Mouse (Mus musculus): Measurements from ENCODE around the gene Fbn1. TPM values are rescaled to one million over a fixed set of nuclear protein-coding genes. Genes with fewer than 3 reads are reported as not detected.

Fbn1 gene
- polyA plus RNA-seq, 1 experiment from 2014 or later: 14.8 TPM

DNA sequence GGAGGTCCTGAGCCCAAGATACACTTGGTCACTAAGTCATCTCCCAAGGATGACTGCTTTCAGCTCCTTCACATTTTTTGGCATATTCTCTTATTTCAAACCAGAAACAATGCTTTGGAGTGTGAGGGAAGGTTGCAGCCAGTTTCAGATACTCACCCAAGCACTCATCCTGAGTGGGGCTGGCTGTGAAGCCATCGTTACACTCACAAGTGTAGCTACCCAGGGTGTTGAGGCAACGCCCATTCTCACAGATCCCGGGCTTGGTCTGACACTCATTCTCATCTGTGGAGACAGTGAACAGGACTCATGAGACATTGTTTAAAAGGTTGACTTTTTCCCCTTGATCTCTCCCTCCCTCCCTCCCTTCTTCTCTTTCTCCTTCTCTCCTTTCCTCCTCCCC, 192.6 kb downstream of the Fbn1 start:
- H3K36me3 ChIP-seq: peaks cover 15% of the 10 kb centered on the region
- no peak overlapping the region for H3K4me2 ChIP-seq (replicated peaks)
- no peak overlapping the region for H3K9ac ChIP-seq
- no peak for ATAC-seq (ENCODE audit: low FRiP score)
- 94% methylated on average over 3 of the region's 3 CpGs for WGBS
- no peak overlapping the region for H3K4me3 ChIP-seq
- H3K4me1 ChIP-seq: no peaks in the 10 kb centered on the region
- H3K9me3 ChIP-seq (replicated peaks): no peaks in the 10 kb centered on the region
- H3K27me3 ChIP-seq: no peaks in the 10 kb centered on the region
- H3K27ac ChIP-seq: no peak overlapping the region

- 90% methylated on average over 16 of the region's 16 CpGs for WGBS
- H3K4me3 ChIP-seq: no peak overlapping the region
- H3K27me3 ChIP-seq: no peaks in the 10 kb centered on the region
- H3K9ac ChIP-seq: no peak overlapping the region
- H3K36me3 ChIP-seq: peaks cover 15% of the 10 kb centered on the region
- H3K9me3 ChIP-seq (replicated peaks): no peaks in the 10 kb centered on the region
- no peak for ATAC-seq (ENCODE audit: low FRiP score)
- H3K4me2 ChIP-seq (replicated peaks): no peak overlapping the region
- H3K27ac ChIP-seq: no peak overlapping the region
- no peaks in the 10 kb centered on the region for H3K4me1 ChIP-seq
Observed at GRCm38 (mm10) chr2:125314169-125314925, 193.4 kb downstream of the Fbn1 start.

GRCm38 (mm10) chr2:125309710-125310109, 198.1 kb downstream of the Fbn1 start:
- H3K27me3 ChIP-seq: no peaks in the 10 kb centered on the region
- no peak overlapping the region for H3K27ac ChIP-seq
- no peaks in the 10 kb centered on the region for H3K9me3 ChIP-seq (replicated peaks)
- no peak overlapping the region for H3K4me2 ChIP-seq (replicated peaks)
- 92% methylated on average over 10 of the region's 10 CpGs for WGBS
- H3K9ac ChIP-seq: no peak overlapping the region
- peaks cover 17% of the 10 kb centered on the region for H3K36me3 ChIP-seq
- H3K4me3 ChIP-seq: no peak overlapping the region
- no peak for ATAC-seq (ENCODE audit: low FRiP score)
- no peaks in the 10 kb centered on the region for H3K4me1 ChIP-seq

GRCm38 (mm10) chr2:125305671-125306070, 202.1 kb downstream of the Fbn1 start:
- WGBS: 84% methylated on average over 3 of the region's 3 CpGs
- Histone ChIP-seq H3K4me2 (replicated peaks) (no peak overlapping the region), H3K4me3 (no peak overlapping the region), H3K9me3 (replicated peaks) (no peaks in the 10 kb centered on the region), H3K9ac (no peak overlapping the region), H3K27me3 (no peaks in the 10 kb centered on the region), H3K27ac (no peak overlapping the region), H3K36me3 (peaks cover 9% of the 10 kb centered on the region), H3K4me1 (no peaks in the 10 kb centered on the region)
- no peak for ATAC-seq (ENCODE audit: low FRiP score)

DNA sequence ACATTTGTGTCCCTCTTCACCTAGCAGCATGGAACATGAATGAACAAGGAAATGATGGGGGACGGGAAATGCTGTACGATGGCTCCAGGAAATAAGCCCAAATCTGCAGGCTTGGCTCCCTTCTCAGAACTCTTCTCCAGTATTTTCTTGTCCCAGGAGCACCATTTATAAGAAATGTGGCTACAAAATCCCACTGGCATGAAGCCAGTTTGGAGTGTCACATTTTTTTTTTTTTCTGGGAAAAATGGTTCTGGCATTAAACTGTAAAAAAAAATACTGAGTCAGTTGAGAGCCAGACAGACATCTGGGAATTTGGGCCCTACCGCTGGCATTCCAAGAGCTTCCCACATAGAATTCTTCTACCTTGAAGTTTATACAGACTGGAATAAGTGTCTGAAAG, 203.0 kb downstream of the Fbn1 start:
- Histone ChIP-seq H3K36me3 (peaks cover 9% of the 10 kb centered on the region), H3K27me3 (no peaks in the 10 kb centered on the region), H3K9ac (no peak overlapping the region), H3K4me3 (no peak overlapping the region), H3K9me3 (replicated peaks) (no peaks in the 10 kb centered on the region), H3K27ac (no peak overlapping the region), H3K4me2 (replicated peaks) (no peak overlapping the region), H3K4me1 (no peaks in the 10 kb centered on the region)
- ATAC-seq (ENCODE audit: low FRiP score): no peak
- WGBS: 96% methylated on average over 3 of the region's 3 CpGs

DNA sequence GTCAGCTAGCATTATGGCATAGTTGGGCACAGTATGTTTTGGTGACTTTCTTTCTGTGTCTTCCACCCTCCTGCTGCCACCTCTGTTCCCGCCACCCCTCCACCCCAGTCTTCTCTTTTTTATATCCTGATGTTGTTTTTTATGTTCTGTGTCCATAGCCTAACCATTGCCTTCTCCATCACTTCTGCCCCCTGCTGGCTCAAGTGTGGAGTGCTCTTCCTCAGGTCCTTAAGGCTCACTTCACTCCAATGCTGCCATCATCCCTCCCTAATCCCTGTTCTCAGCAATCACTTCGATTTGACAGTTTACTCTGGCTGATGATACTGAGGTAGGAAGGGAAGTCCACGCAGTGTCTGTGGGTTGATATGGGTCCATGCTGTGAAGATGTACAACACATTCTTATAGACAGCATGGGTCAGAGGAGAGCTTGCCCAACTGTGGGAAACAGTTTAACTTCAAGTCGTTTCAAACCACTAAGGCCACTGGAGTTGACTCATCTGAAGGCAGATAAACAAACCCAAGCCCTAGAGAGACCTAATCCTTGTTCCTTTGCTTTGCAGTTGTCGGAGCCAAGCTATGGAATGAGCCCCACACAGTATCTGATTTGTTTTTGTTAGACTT, 203.9 kb downstream of the Fbn1 start:
- WGBS: 77% methylated on average over 5 of the region's 5 CpGs
- H3K4me2 ChIP-seq (replicated peaks): no peak overlapping the region
- H3K27ac ChIP-seq: no peak overlapping the region
- no peaks in the 10 kb centered on the region for H3K9me3 ChIP-seq (replicated peaks)
- no peaks in the 10 kb centered on the region for H3K27me3 ChIP-seq
- peaks cover 4% of the 10 kb centered on the region; the same call in 1 of the 2 replicates for H3K36me3 ChIP-seq
- no peaks in the 10 kb centered on the region for H3K4me1 ChIP-seq
- H3K9ac ChIP-seq: no peak overlapping the region
- H3K4me3 ChIP-seq: no peak overlapping the region
- ATAC-seq (ENCODE audit: low FRiP score): no peak

- Histone ChIP-seq H3K9me3 (replicated peaks) (no peaks in the 10 kb centered on the region), H3K4me3 (no peak overlapping the region), H3K27ac (no peak overlapping the region), H3K4me2 (replicated peaks) (no peak overlapping the region), H3K36me3 (0 out of 2 replicates have a peak, but pooled peaks cover 3% of the 10 kb centered on the region), H3K4me1 (no peaks in the 10 kb centered on the region), H3K9ac (no peak overlapping the region), H3K27me3 (no peaks in the 10 kb centered on the region)
- no peak for ATAC-seq (ENCODE audit: low FRiP score)
- WGBS: 81% methylated on average over 8 of the region's 8 CpGs
Observed at GRCm38 (mm10) chr2:125302625-125302924, 205.2 kb downstream of the Fbn1 start.

DNA sequence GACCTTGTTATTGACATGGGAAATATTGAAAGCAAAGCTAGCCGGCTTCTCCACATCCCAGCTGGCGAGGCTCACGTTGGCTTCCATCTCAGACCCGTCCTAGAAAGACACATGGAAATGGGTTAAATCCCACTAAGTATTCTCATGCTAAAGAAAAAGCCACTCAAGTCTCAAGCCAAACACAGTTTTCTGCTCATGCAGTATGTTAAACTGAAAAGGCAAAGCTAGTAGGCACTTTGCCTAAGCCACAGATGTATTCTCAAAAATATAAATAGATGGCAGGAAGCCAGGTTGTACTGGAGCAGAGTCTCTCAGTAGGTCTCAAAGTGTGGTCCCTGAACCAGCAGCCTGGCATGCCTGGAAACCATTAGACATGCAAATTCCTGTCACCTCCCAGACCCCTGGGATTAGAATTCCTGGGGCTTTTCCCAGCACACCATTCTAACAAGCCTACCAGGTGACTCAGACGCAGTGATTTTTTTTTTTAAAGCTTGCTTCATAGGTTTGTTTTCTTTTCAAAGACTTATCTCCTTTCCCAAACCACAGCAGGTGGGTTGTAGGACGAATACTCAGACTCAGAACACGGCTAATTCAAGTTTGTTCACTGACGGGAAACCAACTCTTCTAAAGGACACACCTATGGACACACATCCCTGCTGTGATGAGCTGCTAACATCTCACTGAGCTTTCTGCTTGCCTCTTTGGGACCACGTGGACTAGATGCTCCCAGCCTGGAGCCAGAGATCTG, 205.7 kb downstream of the Fbn1 start:
- no peaks in the 10 kb centered on the region for H3K4me1 ChIP-seq
- no peak for ATAC-seq (ENCODE audit: low FRiP score)
- no peaks in the 10 kb centered on the region for H3K9me3 ChIP-seq (replicated peaks)
- no peak overlapping the region for H3K9ac ChIP-seq
- 0 out of 2 replicates have a peak, but pooled peaks cover 3% of the 10 kb centered on the region for H3K36me3 ChIP-seq
- WGBS: 59% methylated on average over 9 of the region's 9 CpGs
- no peak overlapping the region for H3K27ac ChIP-seq
- no peak overlapping the region for H3K4me3 ChIP-seq
- H3K27me3 ChIP-seq: no peaks in the 10 kb centered on the region
- H3K4me2 ChIP-seq (replicated peaks): no peak overlapping the region

- no peak for ATAC-seq (ENCODE audit: low FRiP score)
- Histone ChIP-seq H3K4me3 (no peak overlapping the region), H3K9me3 (replicated peaks) (no peaks in the 10 kb centered on the region), H3K4me1 (no peaks in the 10 kb centered on the region), H3K36me3 (no peaks in the 10 kb centered on the region), H3K27me3 (no peaks in the 10 kb centered on the region), H3K27ac (no peak overlapping the region), H3K9ac (no peak overlapping the region), H3K4me2 (replicated peaks) (no peak overlapping the region)
- WGBS: 87% methylated on average over 1 of the region's 1 CpGs
Observed at GRCm38 (mm10) chr2:125298841-125299240, 209.0 kb downstream of the Fbn1 start.

- no peaks in the 10 kb centered on the region for H3K36me3 ChIP-seq
- H3K9me3 ChIP-seq (replicated peaks): no peaks in the 10 kb centered on the region
- H3K27ac ChIP-seq: no peak overlapping the region
- WGBS: 88% methylated on average over 3 of the region's 3 CpGs
- H3K4me1 ChIP-seq: no peaks in the 10 kb centered on the region
- H3K27me3 ChIP-seq: no peaks in the 10 kb centered on the region
- no peak for ATAC-seq (ENCODE audit: low FRiP score)
- no peak overlapping the region for H3K4me2 ChIP-seq (replicated peaks)
- H3K4me3 ChIP-seq: no peak overlapping the region
- no peak overlapping the region for H3K9ac ChIP-seq
Observed at GRCm38 (mm10) chr2:125295526-125295925, 212.3 kb downstream of the Fbn1 start.

GRCm38 (mm10) chr2:125293969-125294491, 213.8 kb downstream of the Fbn1 start:
- Histone ChIP-seq H3K9ac (no peak overlapping the region), H3K4me2 (replicated peaks) (no peak overlapping the region), H3K27ac (no peak overlapping the region), H3K4me3 (no peak overlapping the region), H3K27me3 (no peaks in the 10 kb centered on the region), H3K4me1 (no peaks in the 10 kb centered on the region), H3K36me3 (no peaks in the 10 kb centered on the region), H3K9me3 (replicated peaks) (no peaks in the 10 kb centered on the region)
- 81% methylated on average over 5 of the region's 5 CpGs for WGBS
- no peak for ATAC-seq (ENCODE audit: low FRiP score)

DNA sequence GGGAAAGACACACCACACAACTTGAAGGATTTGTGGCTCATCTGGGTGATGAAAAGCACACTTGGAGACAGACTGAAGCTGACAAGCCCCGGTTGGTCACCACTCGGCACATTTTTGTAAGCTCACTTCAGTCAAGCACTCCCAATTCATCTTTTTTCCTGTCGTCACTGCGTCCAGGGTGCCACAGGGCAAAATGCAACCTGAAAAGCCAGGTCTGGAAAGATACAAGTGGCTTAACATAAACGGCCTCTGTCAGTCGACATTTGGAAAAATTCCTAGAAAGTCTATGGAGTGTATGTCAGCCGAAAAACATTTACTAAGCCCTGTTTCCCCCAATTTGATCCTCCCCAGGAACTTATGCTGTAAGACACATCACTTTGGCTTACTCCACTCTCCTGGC, 215.2 kb downstream of the Fbn1 start:
- ATAC-seq (ENCODE audit: low FRiP score): no peak
- Histone ChIP-seq H3K9ac (no peak overlapping the region), H3K27ac (no peak overlapping the region), H3K4me3 (no peak overlapping the region), H3K4me1 (no peaks in the 10 kb centered on the region), H3K27me3 (no peaks in the 10 kb centered on the region), H3K9me3 (replicated peaks) (no peaks in the 10 kb centered on the region), H3K36me3 (no peaks in the 10 kb centered on the region), H3K4me2 (replicated peaks) (no peak overlapping the region)
- 81% methylated on average over 7 of the region's 7 CpGs for WGBS

All from hindbrain, embryonic 12.5 days (tissue).